12 mouse cellular contexts compared by ENCODE assay signal in the genomic region with DNA sequence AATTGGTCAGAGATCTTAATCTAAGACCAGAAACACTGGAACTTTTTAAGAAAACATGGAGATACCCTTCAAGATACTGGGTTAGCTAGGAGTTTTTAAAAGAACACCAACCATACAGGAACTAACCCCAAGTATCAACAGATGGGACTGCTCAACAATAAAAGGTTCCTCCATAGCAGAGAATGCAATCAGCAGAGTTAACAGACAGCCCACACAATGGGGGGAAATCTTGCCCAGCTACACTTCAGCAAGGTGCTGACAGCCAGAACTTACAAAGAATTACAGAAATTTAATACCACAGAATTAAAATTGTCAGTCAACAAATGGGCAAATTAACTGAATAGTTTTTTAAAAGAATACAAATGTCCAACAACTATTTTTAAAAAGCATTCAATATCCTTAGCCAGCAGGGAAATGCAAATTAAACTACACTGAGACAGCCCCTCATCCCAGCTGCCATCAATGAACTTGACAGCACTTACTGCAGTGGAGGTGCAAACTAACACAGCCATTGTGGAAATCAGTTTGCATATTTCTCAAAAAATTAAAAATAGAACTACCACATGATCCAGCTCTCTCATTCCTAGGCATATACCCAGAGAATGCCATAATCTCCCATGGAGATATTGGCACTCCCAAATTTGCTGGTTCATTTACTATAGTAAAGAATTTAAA.
"Had no signal": no experiment of that assay in that cellular context is flagged by ENCODE, and none has a peak within 500 bp of the region (broad histone marks: within the 10 kb centered on the region; RNA-seq: fewer than 3 reads in every experiment).

No protein-coding gene starts in this region.

- H3K4me3 ChIP-seq: left cerebral cortex, adult 2 months; liver, embryonic 13.5 days had no signal

- H3K4me2 ChIP-seq: liver, embryonic 13.5 days; midbrain, embryonic 11.5 days had no signal

- DNase-seq: kidney, postnatal 36 days; layer of hippocampus, postnatal 36 days; liver, embryonic 13.5 days; lung, adult 2 months; lung, postnatal 14 days; lung, postnatal 4 days; midbrain, embryonic 14.5 days; thymus, adult 18-20 months; thymus, postnatal 36 days had no signal

- H3K27me3 ChIP-seq: liver, embryonic 13.5 days had no signal

- H3K27ac ChIP-seq: kidney, postnatal 0 days; left cerebral cortex, adult 2 months; liver, embryonic 13.5 days had no signal

- H3K9ac ChIP-seq: liver, embryonic 13.5 days had no signal

- H3K9me3 ChIP-seq: liver, embryonic 13.5 days had no signal
